Mouse (Mus musculus): ENCODE measurements around the gene Map4k5. TPM values are rescaled to one million over a fixed set of nuclear protein-coding genes. Genes with fewer than 3 reads are reported as not detected.
A peak's percentile ranks its signal among the peaks of the same experiment; 100 is the strongest.

Gene Map4k5
- total RNA-seq, 2 experiments from 2014 or later, result 28.7 to 30.1 TPM

DNA sequence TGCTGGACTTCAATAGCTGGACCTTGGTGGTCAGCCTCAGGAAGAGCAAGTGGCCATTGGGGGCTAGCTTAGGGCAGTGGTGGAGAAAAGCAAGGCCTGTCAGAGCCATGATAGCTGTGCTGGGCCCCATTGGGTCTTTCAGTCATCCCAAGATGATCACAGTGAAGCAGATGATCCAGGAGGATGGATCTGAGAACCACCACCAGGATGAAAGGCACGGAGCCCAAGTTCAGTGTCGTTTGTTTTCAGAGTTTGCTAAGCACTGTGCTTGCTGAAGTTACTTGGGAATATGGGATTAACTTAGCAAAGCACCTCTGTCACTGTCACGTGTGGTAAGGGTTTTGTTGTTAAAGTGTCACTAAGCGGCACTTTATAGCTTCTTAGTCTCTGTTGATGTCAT is 92.4 kb downstream of the Map4k5 start:
- no peak for DNase-seq
- intact Hi-C loops (cut with DNase I), result no loop called here

DNA sequence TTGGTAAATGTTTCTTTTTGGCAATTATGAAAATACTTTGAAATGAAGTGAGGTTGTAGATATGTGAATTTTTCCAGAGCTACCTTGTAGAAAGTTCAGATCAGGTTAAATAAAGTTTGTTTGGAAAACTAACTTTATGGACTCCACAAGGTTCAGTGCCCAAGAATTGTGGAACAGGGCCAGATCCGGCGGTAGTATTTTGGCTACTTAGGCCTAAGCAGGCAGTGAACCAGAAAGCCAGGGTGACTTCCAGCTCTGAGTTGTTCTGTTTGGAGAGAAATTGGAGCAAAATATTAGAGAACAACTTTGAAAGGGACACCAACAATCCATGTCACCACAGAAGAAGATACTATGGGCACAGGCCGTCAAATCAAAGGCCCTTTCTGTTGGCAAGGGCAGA is 96.7 kb downstream of the Map4k5 start:
- no peak for DNase-seq
- intact Hi-C loops (cut with DNase I), result no loop called here

DNA sequence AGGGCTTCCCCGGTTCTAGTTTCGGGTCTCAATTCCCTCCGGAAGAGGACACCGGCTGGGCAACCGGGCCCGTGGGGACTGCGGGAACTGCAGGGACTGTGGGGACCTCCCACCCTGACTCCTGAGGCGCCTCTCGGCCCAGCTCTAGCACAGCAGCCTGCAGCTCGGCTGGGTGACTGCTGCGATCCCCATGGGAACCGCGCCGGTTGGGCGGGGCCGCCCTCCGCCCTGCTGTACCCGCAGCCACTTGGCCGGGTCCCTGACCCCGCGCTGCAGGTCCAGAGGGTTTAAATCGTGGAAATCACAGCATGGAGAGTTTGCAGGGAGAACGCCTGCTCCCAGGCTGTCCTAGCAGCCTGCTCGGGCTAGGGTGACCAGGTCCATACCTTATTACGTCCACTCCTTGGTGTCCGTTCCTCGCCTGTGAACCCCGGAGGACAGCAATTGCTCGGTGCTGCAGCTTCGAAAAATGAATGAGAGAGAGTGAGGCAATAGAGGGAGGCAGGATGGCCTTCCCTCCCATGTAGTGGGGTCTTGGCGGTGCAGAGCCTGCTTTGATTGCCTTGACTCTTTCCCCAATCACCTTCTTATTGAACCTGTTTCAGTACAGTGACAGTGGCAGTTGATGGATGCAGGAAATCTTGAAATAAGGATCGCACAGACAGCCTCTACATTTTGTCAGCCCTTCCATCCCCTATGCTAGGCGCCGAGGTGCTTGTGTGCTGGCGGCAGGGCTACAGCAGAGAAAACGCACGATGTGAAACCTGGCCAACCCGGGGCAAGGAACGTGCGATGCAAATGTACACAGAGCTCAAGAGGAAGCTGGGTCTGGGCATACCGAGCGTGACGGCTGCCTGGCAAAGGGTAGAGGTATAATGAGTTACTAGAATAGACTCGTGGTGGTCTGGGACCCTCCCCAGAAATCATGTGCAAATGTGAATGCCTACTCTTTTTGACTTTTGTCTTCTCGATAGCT is 102.2 kb downstream of the Map4k5 start, which contains the start of gene Cdkl1:
Gene Cdkl1, minus strand, starts transcription at position 738 of the 976 bp plus-strand sequence.
- intact Hi-C loops (cut with DNase I), result no loop called here
- peak; percentile 62 to 70 for DNase-seq

DNA sequence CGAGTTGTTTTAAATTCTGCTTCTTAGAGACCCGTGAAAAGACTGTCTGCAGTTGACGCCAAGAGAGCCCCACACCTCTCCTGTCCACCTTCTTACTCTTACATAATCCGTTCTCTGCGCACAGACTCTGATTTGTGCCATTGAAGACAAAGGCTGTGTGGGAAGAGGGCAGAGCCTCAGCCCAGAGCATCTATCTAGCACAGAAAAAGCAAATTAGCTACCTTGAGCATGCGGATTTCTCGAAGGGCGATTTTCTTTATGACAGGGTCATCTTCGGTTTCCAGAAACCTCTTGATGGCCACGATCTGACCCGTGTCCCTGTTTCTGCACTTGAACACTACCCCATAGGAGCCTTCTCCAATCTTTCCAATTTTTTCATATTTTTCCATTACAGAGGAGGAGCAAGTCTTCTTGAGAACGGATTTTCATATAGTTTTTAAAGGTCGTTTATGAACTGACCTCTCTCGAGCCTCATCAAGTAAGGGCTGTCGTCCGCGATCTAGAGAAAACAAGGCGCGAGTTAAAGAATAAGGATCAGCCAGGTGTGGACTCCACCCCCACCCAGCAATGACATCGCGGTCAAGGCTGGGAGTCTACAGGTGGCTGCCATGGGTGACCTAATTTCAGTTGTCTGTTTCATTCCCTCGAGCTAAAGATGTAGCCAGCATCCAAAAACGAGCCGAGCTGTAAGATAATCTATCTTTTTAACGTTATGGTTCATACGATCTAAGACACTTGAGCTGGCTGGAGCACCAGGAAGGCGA is 103.1 kb downstream of the Map4k5 start:
- intact Hi-C loops (cut with DNase I), result no loop called here
- no peak for DNase-seq

DNA sequence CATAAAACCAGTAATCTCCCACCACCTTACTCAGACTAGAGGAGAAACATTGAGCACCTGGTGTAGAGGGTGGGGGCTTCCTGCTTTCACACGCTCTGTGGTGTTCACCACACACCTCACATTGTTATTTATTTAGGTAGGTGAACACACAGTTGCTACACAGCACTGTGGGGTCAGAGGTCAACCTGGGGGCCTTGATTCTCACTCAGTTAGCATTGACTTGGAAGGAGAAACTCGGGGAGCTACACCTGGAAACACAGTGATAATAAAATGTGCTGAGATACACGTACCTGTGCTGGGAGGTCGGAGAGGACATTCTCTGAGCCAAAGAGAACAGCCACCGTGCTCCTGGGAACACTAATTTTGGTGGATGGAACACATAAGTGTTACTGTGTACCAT is 104.6 kb downstream of the Map4k5 start:
- no peak for DNase-seq

DNA sequence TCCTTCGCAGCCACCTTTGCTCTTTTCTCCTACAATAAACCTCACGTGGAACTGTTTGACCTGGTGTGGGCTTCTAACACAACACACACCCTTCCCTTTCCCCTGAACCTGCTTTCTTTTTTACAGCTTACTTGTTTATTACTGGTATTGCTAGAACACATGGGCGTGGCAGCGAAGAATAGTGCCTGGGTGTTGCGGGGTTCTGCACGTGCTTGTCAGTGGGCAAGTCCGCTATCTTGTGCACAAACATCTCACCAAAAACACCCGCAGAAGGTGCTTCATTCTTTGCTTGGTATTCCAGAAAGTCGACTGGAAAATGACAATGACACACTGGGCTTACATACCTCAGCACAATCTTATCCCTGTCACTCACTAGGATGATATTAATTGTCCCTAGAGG is 107.5 kb downstream of the Map4k5 start:
- intact Hi-C loops (cut with DNase I), result no loop called here
- DNase-seq, result no peak

More for the DNA sequence above, 104.6 kb downstream of the Map4k5 start:
- intact Hi-C loops (cut with DNase I), result no loop called here

DNA sequence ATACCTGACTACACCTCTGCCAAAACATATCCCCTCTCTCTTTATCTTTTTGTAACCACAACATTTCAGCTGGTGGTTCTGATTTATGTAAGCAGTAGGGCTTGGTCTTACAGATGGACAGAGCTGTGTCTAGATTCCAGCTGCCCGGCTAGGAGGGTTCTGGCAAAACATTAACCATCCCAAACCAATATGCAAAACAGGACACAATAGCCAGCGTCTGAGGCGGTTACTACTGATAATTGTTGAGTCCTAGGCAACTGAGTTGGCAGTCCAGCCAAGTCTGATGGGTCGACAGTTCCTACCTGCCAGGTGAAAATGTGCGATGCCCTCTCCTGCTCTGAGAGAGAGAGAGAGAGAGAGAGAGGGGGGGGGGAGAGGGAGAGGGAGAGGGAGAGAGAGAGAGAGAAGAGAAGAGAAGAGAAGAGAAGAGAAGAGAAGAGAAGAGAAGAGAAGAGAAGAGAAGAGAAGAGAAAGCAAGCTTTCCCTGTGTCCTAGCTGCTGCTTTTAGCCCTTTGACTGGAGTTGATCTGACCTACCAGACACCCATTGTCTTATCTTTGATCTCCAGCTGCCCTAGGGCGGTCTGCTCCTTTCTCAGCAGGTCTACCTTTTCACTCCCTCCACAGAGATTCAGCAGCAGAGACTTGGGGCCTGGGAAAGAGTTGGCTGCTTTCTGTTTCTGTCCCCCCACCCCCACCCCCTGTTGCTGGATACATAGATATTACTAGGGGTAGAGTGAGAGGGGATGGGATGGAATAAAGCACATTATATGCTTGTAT is 109.6 kb downstream of the Map4k5 start:
- intact Hi-C loops (cut with DNase I), result no loop called here

DNA sequence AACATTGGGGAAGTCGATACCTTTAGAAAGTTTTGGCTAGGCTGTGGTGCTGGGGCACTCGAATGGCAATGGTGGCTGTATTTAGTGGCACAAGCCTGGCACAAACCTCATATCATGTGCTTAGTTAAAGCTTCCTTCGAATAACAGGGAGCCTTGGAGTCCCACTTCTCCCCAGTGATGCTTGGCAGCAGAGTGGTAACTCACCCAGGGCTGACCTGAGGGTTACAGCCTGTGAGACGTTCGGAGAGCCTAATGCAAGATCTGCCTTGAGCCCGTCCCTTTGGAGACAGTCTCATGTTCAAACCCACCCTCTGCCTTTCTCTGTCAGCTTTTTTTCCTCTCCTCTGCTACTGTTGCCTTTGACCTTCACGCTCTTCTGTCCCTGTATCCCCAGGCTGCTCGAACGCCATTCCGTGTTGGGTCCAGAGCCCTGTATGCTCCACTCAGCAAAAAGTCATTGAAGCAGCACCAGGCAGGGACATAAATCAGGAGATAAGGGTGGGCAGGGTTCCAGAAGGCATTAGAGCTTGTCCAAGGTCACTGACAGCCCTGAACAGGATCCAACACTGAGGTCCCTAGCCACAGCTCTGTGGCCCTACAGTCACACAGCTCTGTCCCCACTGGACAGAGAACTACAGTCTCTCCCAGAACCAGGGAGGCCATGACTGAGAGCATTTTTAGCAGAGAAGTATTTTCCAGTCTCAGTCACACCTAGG is 110.9 kb downstream of the Map4k5 start:
- peak in 1 of 2 experiments; percentile 16 for DNase-seq

More for the DNA sequence above, 109.6 kb downstream of the Map4k5 start:
- no peak for DNase-seq

DNA sequence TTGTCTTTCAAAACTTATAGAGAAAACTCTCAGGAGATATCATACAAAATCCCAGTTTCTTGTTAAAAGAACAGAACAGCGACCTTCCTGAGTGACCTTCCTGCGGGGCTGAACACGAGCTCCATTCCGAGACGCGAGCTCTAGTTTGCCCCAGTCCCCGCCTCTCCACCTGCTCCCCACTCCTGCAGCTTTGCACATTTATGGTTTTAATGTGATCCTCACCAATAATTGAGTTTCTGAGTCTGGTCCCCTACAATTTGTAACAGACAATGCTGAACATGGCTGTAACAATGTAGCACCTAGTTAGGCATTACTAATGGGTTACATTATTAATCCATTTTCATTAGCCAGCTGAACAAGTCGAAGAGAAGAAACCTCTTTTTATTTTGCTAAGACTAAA is 111.5 kb downstream of the Map4k5 start:
- intact Hi-C loops (cut with DNase I), result no loop called here
- DNase-seq, result no peak

More for the DNA sequence above, 110.9 kb downstream of the Map4k5 start:
- intact Hi-C loops (cut with DNase I), result no loop called here

DNA sequence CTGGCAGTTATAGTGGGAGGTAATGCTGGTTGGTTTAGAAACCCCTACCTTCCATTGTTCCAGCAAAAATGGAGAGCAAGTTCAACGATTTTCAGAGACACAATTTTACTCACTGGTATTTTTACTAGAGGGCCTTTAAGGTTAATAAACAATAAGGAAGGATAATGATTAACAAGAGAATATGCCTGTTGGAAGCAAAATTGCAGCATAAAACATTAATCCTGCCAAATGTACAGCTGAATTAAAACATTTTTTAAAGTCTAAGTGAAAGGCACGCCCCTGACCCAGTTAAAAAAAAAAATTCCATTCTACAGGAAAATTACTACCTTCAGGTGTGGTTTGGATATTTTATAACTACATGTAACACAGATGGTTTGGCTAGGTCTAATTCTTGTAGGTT is 115.0 kb downstream of the Map4k5 start:
- intact Hi-C loops (cut with DNase I), result no loop called here

DNA sequence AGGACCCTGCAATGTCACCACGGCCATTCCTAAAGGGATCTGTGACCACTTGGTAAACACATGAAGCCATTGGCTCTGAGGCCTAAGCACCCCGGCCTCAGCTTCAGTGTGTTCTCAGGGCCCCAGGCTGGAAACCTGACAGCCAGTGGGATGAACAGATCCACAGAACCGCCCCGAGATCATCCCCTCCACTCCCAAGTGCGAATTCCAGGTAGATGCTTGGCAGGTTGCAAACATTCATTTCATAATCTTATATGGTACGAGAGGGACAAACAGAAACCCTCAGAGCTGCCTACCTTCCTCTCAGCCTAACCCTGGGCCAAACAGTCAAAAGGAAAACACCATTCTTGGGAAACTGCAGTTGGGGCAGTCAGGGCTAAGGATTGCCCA is 115.7 kb downstream of the Map4k5 start:
- no peak for DNase-seq
- intact Hi-C loops (cut with DNase I), result no loop called here

More for the DNA sequence above, 115.0 kb downstream of the Map4k5 start:
- DNase-seq, result no peak

DNA sequence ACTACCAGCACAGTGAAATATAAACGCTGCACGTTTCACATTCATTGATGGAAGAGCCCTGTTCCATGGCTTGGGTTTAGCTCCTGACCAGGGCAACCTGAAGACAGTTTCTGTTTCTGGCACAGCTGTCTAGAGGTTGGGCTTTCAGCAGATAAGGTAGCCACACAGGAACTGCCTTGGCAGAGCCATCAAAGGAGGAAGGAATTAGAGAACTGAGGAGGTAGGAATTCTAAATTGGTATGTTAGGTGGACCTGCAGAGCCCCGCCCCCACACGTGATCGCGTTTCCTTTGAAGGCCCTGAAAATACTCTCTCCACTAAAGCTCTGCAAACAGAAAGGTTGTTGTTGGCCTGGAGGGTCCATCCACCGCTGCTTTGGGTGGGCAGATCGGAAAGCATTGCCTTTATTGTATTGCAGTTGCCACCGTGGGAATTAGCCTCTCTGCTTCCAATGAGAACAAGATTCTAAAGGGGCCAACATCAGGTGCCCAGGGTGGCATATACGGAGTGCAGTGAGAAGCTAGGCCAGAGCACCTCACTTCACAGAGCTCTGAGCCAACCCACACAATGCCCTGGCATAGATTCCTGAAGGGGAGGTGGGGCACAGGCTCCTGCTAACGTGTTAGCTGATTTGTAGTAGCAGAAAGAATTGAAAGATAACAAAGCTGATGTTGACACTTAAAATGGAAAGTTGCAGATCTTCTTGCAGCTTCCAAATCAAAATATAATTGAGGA is 116.2 kb downstream of the Map4k5 start:
- intact Hi-C loops (cut with DNase I), result no loop called here
- DNase-seq, result no peak

DNA sequence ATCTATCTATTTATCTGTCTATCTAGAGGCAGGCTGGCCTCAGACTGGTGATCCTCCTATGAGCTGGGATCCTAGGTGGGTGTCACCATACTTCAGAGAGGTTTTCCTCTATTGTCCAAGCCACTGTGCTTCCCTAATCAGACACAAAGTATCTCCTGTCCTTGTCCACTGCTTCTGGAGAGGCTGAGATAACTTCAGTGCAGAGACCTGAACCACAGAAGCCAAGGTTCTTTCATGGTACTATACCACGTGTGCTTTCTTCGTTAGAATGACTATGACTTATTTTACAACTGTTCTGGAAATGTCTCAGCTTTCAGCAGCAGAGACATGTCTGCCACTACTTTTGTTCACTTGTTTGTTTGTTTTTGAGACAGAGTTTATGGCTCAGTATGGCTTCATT is 124.2 kb downstream of the Map4k5 start:
- intact Hi-C loops (cut with DNase I), result no loop called here
- DNase-seq, result no peak

DNA sequence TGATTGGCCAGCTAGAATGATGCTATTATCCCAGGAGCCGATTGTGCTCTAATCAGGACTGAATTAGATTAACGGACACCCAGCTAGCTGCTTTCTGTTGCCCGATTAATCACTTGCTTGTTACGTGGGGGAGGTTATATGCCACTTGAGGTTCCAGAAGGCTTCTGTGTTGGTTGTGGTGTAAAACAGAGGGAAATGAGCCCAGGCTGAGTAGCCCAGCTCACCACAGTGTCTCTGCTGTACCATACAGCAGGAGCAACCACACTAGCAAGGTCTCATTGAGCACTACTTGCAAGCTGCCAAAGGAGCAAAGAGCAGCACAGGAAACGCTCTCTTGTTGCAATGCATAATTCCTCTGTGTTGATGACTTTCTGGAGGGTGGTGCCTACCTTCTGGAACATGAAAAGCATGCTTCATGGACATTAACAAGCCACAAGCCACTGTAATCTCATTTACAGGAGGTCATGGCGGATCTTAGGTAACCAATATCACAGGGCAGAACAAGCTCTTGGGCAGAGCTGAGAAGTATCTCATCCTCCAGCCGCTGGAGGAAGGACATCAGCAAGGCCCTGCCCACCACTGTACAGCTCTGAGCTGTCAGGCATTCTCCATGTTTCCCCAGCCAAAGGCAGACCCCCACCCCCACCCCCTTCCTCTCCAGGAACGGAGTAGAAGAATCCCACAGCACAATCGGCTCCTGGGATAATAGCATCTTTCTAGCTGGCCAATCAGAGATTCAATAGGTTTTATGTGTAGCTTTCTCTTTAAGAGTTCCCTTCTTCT is 125.3 kb downstream of the Map4k5 start:
- DNase-seq, result no peak
- intact Hi-C loops (cut with DNase I), result no loop called here

DNA sequence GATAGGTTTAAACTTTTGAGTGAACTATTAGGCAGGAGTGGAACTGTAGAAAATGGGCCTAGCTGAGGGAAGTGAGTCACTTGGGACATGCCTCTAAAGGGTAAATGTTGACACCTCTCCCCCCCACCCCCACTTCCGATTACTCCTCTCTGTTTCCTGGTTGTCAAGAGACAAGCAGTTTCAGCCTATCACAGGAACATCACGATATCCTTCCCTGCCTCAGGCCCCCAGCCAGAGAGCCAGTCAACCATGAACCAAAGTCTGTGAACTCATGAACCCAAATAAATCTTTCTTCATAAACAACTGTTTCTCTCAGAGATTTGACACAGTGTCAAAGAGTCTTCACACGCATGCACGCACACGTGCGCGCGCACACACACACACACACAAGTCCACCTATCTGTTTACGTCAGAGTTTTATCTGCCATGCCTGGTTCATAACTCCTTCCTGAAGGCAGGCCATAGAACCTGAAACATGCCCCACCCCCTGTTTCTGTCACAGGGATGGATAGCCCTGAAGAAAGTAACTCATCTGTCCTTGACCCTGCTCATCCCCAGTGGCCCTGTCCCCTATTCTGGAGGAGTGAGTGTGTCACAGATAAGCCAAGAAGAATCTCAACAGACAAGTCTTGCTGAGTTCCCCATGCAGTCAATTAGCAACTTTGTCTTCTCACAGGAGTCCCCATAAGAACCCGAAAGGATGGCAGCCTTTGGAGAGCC is 126.7 kb downstream of the Map4k5 start:
- DNase-seq, result no peak
- intact Hi-C loops (cut with DNase I), result no loop called here

DNA sequence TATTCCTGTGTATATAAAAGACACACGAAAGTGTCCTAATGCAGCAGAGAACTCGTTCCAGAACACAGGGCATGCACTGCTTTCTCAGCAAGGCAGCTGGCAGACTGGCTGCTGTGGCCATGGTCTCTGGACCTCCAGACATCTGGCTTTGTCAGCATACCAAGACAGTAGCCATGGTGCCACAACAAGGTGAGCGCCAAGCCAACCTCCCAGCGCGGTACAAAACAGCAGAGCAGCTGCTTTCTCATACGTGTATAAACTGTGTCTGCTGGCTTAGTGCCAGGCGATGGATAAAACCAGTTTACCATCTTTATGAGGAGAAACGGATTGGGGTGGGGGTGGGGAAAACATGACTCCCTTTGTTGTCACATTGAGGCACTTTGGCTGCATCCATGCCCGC is 127.5 kb downstream of the Map4k5 start:
- intact Hi-C loops (cut with DNase I), result no loop called here
- DNase-seq, result no peak

DNA sequence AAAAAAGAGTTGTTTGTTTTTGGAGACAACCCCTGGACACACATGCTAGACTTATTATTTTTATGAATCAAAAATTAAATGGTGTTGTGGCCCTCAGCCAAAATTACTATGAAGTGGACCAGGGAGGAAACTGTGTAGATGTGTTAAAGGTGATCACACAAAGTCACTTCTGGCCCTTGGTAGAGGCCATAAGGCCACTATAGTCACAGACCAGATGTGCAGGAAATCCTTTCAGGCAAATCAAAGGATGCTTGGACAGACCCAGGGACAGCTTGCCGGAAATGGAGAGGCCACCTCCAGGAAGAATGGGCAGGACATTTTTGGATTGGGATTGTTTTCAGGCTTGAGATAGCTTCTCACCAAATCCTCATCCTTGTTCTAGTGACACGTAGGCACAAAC is 131.4 kb downstream of the Map4k5 start:
- peak in 1 of 2 experiments; percentile 13 for DNase-seq
- intact Hi-C loops (cut with DNase I), result no loop called here

Data from heart, postnatal 14 days (tissue).